Mouse (Mus musculus): Measurements from ENCODE around the gene Srp9.

GRCm38 (mm10) chr1:182138172-182138571 lies 13.6 kb downstream of the Srp9 start:
- TF ChIP-seq POLR2A (IDR thresholded peaks at IDR 0.05; ENCODE audit: low read depth, low read length) (no peak), CTCF (IDR thresholded peaks at IDR 0.05; ENCODE audit: extremely low read depth, insufficient read depth, insufficient read length, insufficient replicate concordance) (no peak)

All from spleen, adult 2 months (tissue).